Mouse (Mus musculus): ENCODE data around the gene Morc2a.
"Not testable (repeated sequence)": the region's sequence is repeated elsewhere in the genome, so short reads cannot be mapped to it uniquely, and the experiment has no call there.

The Morc2a gene

DNA sequence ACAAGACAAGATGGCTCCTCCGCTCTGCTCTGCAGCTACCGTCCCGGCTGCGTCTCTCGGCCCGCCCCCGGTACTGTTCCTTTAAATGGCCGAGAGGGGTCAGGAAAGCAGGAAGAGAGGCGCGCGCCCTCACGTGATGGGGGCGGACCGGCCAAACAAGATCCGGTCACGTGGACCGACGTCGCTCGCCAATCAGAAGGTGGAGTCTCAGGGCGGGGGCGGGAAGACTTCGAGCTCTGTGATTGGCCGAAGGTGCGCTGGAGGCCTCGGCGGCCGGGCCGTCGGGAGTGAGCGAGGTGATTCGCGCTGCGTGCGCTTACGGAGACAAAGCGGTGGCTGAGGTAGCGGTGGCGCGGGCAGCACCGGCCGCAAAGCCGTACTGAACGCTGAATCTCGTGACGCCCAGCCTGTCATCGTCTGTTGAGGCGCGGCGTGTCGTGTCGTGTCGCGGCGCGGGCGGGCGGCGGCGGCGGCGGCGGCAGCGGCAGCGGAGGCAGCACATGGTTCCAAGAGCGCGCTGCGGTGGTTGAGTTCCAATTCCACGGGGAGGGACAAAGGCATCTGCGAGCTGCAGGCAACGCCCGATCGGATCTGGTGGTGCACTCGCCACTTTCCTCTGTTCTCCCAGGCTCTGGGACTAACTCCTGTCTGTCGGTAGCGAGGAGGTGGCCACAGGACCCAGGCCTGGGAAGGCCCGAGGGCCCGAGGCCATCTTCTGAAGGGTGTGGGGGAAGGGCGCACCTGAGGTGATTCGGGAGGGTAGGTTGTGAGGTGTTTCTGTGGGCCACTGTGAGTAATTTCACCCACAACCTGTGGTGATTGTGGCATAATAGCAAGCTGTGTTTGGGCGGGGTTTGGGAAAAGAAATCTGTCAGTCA lies at the start of gene Morc2a:
Gene Morc2a, plus strand, starts transcription at position 228 of the 878 bp plus-strand sequence.
- ATAC-seq (ENCODE audit: low TSS enrichment) = peak; percentile 96

DNA sequence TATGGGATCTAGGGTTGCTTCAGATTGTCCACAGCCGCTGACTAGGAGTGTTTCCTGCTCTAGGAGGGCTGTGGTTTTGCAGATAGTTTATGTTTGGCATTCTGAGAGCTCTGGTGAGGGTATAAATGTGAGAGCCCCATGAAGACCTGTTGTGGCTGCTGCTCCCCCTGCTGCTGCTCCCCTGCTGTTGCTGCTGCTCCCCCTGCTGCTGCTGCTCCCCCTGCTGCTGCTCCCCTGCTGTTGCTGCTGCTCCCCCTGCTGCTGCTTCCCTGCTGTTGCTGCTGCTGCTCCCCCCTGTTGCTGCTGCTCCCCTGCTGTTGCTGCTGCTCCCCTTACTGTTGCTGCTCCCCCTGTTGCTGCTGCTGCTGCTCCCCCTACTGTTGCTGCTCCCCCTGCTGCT lies 47.0 kb upstream of the Morc2a start:
- ATAC-seq (ENCODE audit: low TSS enrichment) = not testable (repeated sequence)

DNA sequence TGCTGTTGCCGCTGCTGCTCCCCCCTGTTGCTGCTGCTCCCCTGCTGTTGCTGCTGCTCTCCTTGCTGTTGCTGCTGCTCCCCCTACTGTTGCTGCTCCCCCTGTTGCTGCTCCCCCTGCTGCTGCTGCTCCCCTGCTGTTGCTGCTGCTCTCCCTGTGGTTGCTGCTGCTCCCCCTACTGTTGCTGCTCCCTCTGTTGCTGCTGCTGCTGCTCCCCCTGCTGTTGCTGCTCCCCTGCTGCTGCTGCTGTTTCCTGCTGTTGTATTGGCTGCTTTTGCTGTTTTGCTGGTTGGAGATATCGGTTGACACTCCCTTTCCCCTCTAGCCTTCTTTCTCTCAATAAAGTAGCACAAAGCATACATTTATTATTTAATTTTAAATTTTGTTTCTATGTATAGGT lies 46.3 kb upstream of the Morc2a start:
- ATAC-seq (ENCODE audit: low TSS enrichment) = not testable (repeated sequence)

DNA sequence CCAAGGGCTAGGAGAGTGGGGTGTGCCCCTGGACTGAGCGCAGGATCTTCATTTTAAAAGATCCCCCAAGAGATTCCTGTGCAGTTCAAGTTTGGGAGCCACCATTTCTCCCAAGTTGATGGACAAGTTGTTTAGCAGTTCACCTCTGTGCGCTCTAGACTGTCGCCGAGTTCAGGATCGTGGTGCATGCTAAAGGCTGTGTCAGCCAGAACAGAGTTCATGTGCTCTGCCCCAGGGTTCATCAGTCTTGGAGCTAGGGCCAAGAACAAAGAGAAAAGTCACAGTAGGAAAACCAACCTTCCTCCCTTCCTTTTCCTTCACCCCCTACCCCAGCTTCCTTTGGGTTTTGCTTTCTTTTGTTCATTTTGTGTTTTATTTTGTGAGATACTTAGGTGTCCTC lies 42.5 kb upstream of the Morc2a start:
- no peak for ATAC-seq (ENCODE audit: low TSS enrichment)

DNA sequence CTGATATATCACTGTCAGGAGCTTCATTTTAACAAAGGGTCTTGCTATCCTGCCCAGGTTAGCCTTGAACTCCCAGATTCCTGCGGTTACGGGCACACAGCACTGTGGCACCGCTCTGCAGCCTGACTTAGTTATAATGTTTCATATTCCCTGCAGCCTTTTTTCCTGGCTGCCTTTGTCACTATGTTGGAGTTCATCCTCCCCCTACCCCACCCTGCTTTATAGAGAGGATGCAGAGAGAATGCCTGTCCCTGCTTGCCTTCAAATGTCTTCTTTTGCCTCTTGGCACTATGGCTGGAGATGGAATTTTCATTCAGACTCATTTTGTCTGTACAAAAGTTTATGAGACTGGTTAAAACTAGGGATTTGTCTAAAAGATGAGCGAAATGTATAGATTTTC lies 33.4 kb upstream of the Morc2a start:
- no peak for ATAC-seq (ENCODE audit: low TSS enrichment)

DNA sequence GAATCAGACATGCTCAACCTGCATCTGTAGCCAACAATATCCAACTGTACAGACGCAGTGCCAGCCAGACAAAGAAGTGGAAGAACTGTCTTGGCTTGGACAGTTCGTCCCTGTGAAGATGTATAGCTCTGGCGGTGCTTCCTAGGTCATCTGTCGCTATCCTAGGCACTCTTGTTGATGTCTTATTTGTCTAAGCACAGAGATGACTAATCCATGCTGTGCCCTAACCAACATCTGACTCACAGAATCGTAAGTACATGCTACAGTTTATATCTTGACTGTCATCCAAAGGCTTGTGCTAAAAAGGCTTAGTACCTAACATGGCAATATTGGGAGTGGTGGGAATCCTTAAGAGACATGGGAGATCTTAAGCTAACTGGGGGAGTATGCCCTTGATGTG lies 26.2 kb upstream of the Morc2a start:
- no peak for ATAC-seq (ENCODE audit: low TSS enrichment)

DNA sequence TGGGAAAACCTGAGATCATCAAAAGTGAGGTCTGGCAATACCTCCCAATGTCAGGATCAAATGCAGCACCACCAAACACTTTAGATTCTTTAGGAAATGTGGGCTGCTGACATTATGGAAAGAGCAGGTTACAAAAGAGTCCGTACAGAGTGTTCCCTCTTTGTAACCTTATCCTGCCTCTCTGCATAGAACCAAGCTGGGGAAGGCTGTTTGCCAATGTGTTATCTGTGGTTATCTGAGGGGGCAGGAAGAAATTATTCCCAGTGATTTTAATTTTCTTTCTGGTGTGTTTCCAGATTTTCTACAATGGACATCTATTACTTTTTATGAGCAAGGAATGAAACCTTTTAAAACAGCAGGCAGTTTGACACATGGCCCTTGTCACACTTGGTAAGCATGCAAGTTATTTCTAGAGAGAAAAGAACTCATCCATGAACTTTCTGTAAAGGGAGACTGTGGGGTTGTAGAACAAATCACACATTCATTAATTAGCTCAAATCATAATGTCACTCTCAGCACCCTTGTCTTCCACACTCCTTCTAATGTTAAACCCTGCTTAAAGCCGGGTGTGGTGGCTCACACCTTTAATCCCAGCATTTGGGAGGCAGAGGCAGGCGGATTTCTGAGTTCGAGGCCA lies 24.5 kb upstream of the Morc2a start:
- ATAC-seq (ENCODE audit: low TSS enrichment) = no peak

DNA sequence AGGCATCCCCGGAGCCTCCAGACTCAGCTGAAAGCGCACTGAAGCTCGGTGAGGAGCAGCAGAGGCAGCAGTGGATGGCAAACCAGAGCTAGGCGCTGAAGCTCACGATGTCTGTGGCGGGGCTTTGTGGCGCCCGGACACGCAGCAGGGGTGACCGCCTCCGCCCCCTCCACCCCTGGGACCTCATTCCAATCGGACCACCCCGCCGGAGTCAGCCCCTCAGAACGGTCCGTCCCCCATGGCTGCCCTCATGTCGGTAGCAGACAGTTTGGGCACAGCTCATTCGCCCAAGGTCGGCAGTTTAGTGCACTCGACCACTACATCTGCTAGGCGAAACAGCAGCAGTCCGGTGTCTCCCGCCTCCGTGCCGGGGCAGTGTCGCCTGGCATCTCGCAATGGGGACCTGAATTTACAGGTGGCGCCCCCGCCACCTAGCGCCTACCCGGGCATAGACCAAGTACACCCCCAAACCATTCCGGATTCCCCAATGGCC lies 19.9 kb upstream of the Morc2a start:
- ATAC-seq (ENCODE audit: low TSS enrichment) = no peak; the same call in 1 of the 2 replicates

DNA sequence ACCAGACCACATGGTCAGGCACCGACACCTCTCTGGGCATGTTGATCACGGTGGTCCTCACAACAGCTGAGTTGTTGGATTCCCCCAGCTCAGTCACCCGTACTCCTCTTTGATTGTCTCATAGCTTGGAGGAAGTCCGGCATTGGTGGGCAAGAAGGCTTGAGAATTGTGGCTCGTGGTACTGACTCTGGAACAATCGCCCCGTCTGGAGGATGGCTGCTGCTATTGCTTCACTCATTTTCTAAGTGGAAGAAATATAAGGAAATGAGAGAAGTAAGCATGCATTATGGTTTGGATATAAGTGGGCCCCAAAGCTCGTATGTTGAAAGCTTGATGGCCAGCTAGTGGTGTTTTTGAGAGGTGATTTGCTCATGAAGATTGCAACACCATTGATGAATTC lies 15.7 kb upstream of the Morc2a start:
- not testable (repeated sequence) for ATAC-seq (ENCODE audit: low TSS enrichment)

DNA sequence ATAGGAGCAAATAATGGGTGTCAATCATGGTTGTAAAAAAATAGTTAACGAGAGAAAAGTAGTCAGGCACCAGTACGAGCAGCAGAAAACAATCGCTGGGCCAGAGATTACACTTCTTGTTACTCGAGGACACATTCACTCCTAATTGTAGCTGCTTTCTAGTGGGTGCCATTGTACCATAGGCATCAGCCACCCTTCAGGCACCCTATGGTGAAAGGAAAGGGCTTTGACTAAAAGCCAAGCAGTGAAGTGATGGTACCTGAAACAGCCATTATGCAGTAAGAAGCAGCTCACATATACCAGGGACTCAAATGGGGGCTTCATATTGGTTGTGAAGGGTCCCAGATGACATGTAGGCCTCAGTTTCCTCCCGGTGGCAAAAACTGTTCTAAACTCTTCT lies 1.3 kb upstream of the Morc2a start:
- ATAC-seq (ENCODE audit: low TSS enrichment) = no peak

DNA sequence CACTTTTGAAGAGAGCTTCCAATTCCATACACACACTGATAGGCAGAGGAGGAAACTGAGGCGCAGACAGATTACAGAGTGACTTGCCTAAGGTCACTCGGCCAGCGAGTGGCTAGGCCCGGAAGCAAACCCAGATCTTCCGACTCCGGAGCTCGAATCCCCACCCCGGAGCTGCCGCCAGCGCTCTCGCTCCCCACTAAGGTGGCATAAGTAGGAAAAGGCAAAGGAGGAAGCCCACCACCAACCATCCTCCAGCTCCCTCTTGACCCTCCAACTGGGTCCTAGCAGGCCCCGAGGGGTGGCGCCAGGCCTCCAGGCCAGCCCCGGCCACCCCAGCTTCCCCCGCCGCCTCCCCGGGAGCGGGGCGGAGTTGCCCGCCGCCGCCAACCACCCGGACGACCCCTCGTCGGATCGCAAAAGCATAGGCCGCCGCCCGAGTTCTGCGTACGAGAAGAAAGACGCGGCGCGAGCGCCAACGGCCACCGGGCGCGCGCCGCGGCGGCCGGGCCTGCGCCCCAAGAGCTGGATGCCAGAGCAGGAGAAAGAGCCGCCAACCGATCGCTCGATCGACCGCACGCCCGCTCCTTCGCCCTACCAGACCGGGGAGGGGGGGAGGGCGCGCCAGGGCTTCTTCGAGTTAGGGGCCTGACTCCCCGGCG lies 557 bp upstream of the Morc2a start:
- peak; percentile 25; the same call in 1 of the 2 replicates for ATAC-seq (ENCODE audit: low TSS enrichment)

DNA sequence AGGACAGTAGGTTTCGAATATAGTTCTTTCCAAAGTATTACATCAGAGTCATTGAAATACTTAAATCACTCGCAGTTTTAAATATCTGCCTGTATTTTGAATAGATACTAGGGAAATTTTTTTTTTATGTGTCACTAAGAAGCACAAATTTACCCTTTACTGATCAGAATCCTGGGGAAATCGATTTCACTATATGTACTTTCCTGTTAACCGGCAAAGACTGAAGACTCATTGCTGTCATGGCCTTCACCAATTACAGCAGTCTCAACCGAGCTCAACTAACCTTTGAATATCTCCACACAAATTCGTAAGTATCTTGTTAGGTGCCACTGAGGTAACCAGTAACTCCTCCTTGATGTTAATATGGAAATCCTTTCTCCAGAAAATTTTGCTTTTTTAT lies 1.1 kb downstream of the Morc2a start:
- no peak for ATAC-seq (ENCODE audit: low TSS enrichment)

DNA sequence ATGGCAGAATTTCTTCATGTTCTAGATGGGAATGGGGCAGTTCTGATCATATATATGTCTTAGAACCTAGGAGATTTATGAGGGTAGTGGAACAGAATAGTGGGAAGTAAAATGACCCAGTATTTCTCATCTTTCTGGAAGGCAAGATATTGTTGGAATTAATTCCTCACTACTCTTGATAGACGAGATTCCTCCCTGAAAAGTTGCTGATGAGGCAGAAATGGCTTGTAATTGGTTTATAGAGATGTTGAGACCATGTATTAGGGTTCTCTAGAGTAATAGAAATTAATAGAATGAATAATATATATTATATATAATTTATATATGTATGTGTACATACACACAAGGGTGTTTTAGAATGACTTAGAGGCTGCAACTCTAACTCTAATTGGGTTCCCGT lies 13.0 kb downstream of the Morc2a start:
- no peak for ATAC-seq (ENCODE audit: low TSS enrichment)

DNA sequence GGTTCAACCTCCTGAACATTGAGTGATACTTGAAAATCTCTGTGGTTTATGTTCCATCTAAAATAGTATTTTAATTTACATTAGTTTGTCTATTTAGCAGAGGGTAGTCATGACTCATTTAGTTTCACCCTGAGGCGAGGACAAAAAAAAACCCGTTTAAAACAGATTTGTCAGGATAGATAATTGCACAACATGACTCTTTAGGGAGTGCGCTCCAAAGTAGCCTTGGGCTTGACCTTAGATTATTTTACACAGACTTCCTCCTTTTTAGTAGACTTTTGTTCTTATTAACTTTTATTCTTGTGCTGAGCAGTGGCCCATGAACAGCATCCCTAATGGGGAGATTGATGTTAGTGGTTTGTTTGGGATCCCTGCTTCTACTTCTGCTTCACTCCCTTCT lies 18.5 kb downstream of the Morc2a start:
- ATAC-seq (ENCODE audit: low TSS enrichment) = no peak

DNA sequence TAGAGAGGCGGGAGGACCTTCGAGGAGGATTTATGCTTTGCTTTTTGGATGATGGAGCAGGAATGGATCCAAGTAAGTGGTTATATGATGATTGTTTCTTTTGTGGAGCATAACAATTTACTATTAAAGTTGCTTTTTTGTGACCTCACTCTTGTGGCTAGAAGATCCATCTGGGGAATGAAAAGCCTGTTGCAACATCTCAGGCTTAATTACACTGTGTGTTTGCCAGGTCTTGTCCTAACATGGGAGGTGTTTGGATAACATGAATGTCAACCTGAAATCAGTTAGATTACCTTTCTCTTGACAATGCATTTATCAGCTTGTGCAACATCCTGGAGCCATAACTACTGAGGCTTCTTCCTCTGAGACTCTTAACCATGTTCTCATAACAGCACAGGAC lies 19.8 kb downstream of the Morc2a start:
- ATAC-seq (ENCODE audit: low TSS enrichment) = no peak

DNA sequence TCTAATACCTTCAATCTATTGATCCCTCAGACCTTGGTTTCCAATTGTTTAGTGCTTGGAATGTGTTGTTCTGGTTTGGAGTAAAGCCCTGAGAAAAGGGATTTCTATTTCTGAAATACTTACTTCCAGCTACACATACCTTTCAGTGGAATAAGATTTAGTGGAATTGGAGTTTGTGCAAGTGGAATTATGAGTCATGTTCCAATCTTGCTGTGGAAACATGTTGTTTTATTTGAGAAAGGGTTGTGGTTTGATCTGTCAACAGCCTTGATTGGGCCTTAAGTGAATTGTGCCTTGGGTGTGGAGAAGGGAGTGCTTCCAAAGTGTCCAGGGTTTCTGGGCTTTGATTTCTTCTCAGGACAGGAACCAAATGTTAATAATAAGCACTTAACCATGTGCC lies 20.9 kb downstream of the Morc2a start:
- no peak for ATAC-seq (ENCODE audit: low TSS enrichment)

DNA sequence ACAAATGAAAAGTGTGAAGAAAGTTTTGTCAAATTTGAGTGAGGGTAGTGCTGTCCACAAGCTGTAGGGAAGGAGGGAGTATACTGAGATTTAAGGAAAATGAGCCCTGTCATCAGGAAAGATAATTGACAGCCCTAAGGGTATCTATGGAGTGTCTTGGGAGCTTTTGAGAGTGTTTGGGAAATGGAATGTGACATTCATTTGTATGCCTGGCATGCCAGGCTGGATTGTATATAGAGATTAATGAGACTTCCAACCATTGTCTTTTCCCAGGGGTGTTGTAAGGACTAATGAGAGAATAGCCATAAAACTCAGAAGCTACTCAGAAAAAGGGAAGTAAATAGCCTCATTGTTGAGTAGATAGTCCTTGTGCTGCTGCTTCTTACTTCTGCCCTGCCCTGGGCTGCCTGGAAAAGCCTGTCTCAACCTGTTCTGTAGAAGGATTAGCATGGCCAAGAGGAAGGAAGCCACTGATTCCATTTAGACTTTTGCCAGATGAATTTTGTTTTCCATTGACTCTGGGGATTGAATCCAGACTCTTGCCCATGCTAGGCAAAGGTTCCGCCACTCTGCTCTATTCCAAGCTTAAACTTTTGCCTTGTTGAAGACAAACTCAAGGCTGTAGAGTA lies 22.1 kb downstream of the Morc2a start:
- no peak for ATAC-seq (ENCODE audit: low TSS enrichment)

DNA sequence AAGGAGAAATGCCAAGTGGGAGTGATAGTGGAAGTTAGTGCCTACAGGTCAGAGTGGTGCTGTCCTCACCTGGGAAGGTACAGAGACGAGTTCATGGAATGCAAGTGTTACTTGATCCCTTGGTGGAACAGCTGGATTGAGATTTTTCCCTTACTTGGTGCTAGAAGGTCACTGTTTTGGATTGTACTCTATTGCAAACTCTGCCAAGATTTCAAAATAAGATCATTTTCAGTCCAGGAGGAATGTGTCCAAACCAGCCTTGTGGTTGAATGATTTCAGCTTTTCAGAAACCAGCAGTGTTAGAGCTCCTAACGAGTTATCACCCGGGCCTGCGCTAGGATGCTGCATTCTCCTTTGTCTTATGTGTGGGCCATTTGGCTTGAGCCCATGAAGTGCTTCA lies 25.6 kb downstream of the Morc2a start:
- ATAC-seq (ENCODE audit: low TSS enrichment) = no peak

DNA sequence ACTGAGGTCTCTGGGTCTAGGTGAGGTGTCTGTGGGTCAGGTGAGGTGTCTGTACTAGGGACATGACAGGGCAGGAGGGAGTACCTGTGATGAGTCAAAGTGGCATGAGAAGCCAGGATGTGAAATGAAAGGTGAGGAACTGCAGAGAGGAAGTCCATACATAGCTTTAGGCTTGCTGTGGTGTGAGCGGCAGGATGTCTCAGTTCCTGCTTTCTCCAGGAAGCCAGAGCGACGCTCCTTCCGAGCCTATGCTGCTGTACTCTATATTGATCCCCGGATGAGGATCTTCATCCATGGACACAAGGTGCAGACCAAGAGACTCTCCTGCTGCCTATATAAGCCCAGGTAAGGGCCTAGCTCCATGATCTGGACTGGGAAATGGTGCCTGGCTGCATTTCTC lies 27.4 kb downstream of the Morc2a start:
- no peak for ATAC-seq (ENCODE audit: low TSS enrichment)

DNA sequence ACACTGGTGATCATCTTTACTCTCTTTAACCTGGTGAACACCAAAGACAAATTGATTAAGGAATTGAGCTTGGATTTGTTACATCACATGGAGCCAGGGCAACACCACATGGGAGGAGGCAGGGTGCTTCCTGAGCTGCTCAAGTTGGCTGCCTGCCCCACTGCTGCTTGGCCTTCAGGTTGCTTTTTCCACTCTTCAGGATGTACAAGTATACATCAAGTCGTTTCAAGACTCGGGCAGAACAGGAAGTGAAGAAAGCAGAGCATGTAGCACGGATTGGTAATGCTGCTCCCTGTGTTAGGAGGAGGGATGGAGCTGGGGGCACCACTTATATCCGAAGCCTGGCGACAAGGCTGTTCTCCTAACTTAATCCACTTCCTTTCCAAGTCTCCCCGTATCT lies 28.2 kb downstream of the Morc2a start:
- ATAC-seq (ENCODE audit: low TSS enrichment) = no peak

DNA sequence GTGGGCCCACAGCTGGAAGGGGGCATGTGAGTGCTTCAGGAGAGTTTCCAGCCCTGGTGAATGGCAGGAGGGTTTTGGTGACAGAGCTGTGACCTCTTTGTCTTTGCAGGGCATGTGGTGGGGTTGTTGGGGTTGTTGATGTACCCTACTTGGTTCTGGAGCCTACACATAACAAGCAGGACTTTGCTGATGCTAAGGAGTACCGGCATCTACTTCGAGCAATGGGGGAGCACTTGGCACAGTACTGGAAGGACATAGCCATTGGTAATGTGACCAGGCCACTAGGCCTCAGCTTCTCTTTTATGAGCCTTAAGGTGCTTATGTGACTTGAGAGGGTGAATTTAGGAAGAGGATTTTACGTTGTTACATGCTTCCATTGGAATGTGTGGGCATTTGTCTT lies 30.8 kb downstream of the Morc2a start:
- no peak for ATAC-seq (ENCODE audit: low TSS enrichment)

DNA sequence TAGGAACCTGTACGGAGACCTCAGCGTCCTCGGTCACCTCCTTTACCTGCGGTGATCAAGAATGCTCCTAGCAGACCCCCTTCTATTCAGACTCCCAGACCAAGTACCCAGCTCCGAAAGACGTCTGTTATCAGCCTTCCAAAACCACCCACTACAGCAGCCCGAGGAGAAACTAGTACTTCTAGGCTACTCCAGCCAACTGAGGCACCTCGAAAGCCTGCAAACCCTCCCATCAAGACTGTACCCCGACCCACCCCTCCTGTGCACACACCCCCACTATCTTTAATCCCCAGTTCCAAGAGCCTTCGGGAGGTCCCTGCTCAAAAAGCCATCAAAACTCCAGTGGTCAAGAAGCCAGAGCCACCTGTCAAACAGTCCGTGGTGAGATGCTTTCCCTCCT lies 34.7 kb downstream of the Morc2a start:
- ATAC-seq (ENCODE audit: low TSS enrichment) = no peak

Data from frontal cortex, adult (tissue).